Mouse (Mus musculus) MEL (cell line): ENCODE measurements at regions not wholly inside any gene's neighbourhood (a gene's known extent, or its start where the extent isn't known, plus 50 kb on each side); places are given as distances from the start of the nearest gene placed in this dataset.

Experiments
- DNase-seq: peaks from one replicate; pipeline ENCODE4 v3.0.0; 2011; ENCODE audit warnings: low read depth, low spot score
- H3K27ac ChIP-seq: 2 replicates; pipeline ENCODE4 v1.5.1; 2012; ENCODE audit warnings: low read depth, mild to moderate bottlenecking, control low read depth, low read length, moderate library complexity; ENCODE audit not compliant: control insufficient read depth
- H3K27me3 ChIP-seq, 2 experiments: fragments of 150-350 bp in 1 of 2; sonication (generic) in 1 of 2; 2 replicates each; pipeline ENCODE4 v1.6.1; 2012; ENCODE audit warnings: low read length in 2 of 2, mild to moderate bottlenecking in 2 of 2, improper control_type of control experiment in 1 of 2, moderate library complexity in 1 of 2; ENCODE audit not compliant: insufficient read depth in 2 of 2, control insufficient read depth in 1 of 2
- H3K36me3 ChIP-seq, 2 experiments: 2 replicates each; pipeline ENCODE4 v1.6.1; 2012 to 2014; ENCODE audit warnings: low read length in 2 of 2, improper control_type of control experiment in 1 of 2, inconsistent platforms in 1 of 2, mild to moderate bottlenecking in 1 of 2; ENCODE audit not compliant: insufficient read depth in 2 of 2, control insufficient read depth in 1 of 2
- H3K4me1 ChIP-seq, 2 experiments: fragments of 150-350 bp in 1 of 2; sonication (generic) in 1 of 2; 2 replicates each; pipeline ENCODE4 v1.6.1; 2012; ENCODE audit warnings: low read length in 2 of 2, improper control_type of control experiment in 1 of 2, mild to moderate bottlenecking in 1 of 2; ENCODE audit not compliant: insufficient read depth in 2 of 2, control insufficient read depth in 1 of 2
- H3K4me3 ChIP-seq, 2 experiments: fragments of 150-350 bp in 1 of 2; sonication (generic) in 1 of 2; 2 replicates each; pipeline ENCODE4 v1.5.1; 2012; ENCODE audit warnings: low read depth in 2 of 2, low read length in 2 of 2, mild to moderate bottlenecking in 2 of 2, moderate library complexity in 2 of 2, control low read depth in 1 of 2, improper control_type of control experiment in 1 of 2; ENCODE audit not compliant: control insufficient read depth in 1 of 2, insufficient read depth in 1 of 2
- H3K79me2 ChIP-seq: 2 replicates; pipeline ENCODE4 v1.6.1; 2012; ENCODE audit warnings: mild to moderate bottlenecking, low read length, moderate library complexity; ENCODE audit not compliant: control insufficient read depth, poor library complexity, insufficient read depth
- H3K9ac ChIP-seq: 2 replicates; pipeline ENCODE4 v1.6.1; 2012; ENCODE audit warnings: low read depth, mild to moderate bottlenecking, control low read depth, low read length, moderate library complexity; ENCODE audit not compliant: control insufficient read depth, poor library complexity, severe bottlenecking
- H3K9me3 ChIP-seq: fragments of 150-350 bp; sonication (generic); replicated peaks from 2 replicates; pipeline ENCODE4 v1.6.1; 2012; ENCODE audit warnings: mild to moderate bottlenecking, low read length, improper control_type of control experiment, moderate library complexity; ENCODE audit not compliant: insufficient read depth
- BHLHE40 ChIP-seq: IDR thresholded peaks from 2 replicates; pipeline ENCODE4 v1.6.1; 2012; ENCODE audit warnings: low read depth, mild to moderate bottlenecking, inconsistent platforms, low read length, improper control_type of control experiment, borderline replicate concordance
- CHD1 ChIP-seq: IDR thresholded peaks from 2 replicates; pipeline ENCODE4 v1.6.1; 2012; ENCODE audit warnings: low read depth, mild to moderate bottlenecking, inconsistent platforms, low read length, improper control_type of control experiment
- CTCF ChIP-seq, 3 experiments: IDR thresholded peaks in 2 of 3; conservative IDR thresholded peaks in 1 of 3; 2 replicates each; pipeline ENCODE4 v1.5.1; 2011 to 2012; ENCODE audit warnings: low read length in 3 of 3, low read depth in 2 of 3, mild to moderate bottlenecking in 2 of 3, improper control_type of control experiment in 1 of 3, inconsistent platforms in 1 of 3, mixed read lengths in 1 of 3, moderate library complexity in 1 of 3; ENCODE audit not compliant: control insufficient read depth in 1 of 3, insufficient read depth in 1 of 3, poor library complexity in 1 of 3, severe bottlenecking in 1 of 3
- E2F4 ChIP-seq: IDR thresholded peaks from 2 replicates; pipeline ENCODE4 v1.6.1; 2011; ENCODE audit warnings: low read depth, low read length, improper control_type of control experiment, borderline replicate concordance
- GABPA ChIP-seq: IDR thresholded peaks from 2 replicates; pipeline ENCODE4 v1.6.1; 2012; ENCODE audit warnings: low read depth, mild to moderate bottlenecking, inconsistent platforms, low read length, improper control_type of control experiment, moderate library complexity
- HCFC1 ChIP-seq: IDR thresholded peaks from 2 replicates; pipeline ENCODE4 v1.6.1; 2012; ENCODE audit warnings: low read depth, mild to moderate bottlenecking, inconsistent platforms, low read length, improper control_type of control experiment, moderate library complexity
- JUND ChIP-seq: IDR thresholded peaks from 2 replicates; pipeline ENCODE4 v1.6.1; 2011; ENCODE audit warnings: low read depth, mild to moderate bottlenecking, improper control_type of control experiment, low read length
- KAT2A ChIP-seq: conservative IDR thresholded peaks from 2 replicates; pipeline ENCODE4 v1.6.1; 2012; ENCODE audit warnings: low read depth, low read length, improper control_type of control experiment, inconsistent platforms
- MAFK ChIP-seq: IDR thresholded peaks from 2 replicates; pipeline ENCODE4 v1.6.1; 2011; ENCODE audit warnings: low read depth, mild to moderate bottlenecking, low read length, improper control_type of control experiment, borderline replicate concordance
- MAX ChIP-seq: IDR thresholded peaks from 2 replicates; pipeline ENCODE4 v1.6.1; 2011; ENCODE audit warnings: low read length, improper control_type of control experiment
- MAZ ChIP-seq: IDR thresholded peaks from 2 replicates; pipeline ENCODE4 v1.6.1; 2012; ENCODE audit warnings: low read depth, mild to moderate bottlenecking, inconsistent platforms, low read length, improper control_type of control experiment
- MEF2A ChIP-seq: IDR thresholded peaks from 2 replicates; pipeline ENCODE4 v1.6.1; 2014; ENCODE audit warnings: low read depth, mild to moderate bottlenecking, inconsistent platforms, low read length, improper control_type of control experiment; ENCODE audit not compliant: poor library complexity, insufficient replicate concordance, severe bottlenecking; ENCODE audit errors: extremely low read depth
- MYB ChIP-seq: IDR thresholded peaks from 2 replicates; pipeline ENCODE4 v1.6.1; 2011; ENCODE audit warnings: mild to moderate bottlenecking, low read depth, low read length, improper control_type of control experiment
- POLR2AphosphoS2 ChIP-seq: IDR thresholded peaks from 2 replicates; pipeline ENCODE4 v1.6.1; 2011; ENCODE audit warnings: low read length, improper control_type of control experiment
- POLR2AphosphoS5 ChIP-seq: IDR thresholded peaks from 2 replicates; pipeline ENCODE4 v1.6.1; 2012; ENCODE audit warnings: low read depth, borderline replicate concordance, mild to moderate bottlenecking, inconsistent platforms, low read length, moderate library complexity, mixed read lengths
- RCOR1 ChIP-seq: IDR thresholded peaks from 2 replicates; pipeline ENCODE4 v1.6.1; 2012; ENCODE audit warnings: low read depth, mild to moderate bottlenecking, inconsistent platforms, low read length, improper control_type of control experiment
- SIN3A ChIP-seq: IDR thresholded peaks from 2 replicates; pipeline ENCODE4 v1.6.1; 2012; ENCODE audit warnings: low read length, improper control_type of control experiment, inconsistent platforms
- SMC3 ChIP-seq: IDR thresholded peaks from 2 replicates; pipeline ENCODE4 v1.6.1; 2011; ENCODE audit warnings: low read depth, low read length, improper control_type of control experiment
- TAL1 ChIP-seq: IDR thresholded peaks from 2 replicates; pipeline ENCODE4 v1.6.1; 2012; ENCODE audit warnings: mild to moderate bottlenecking, inconsistent platforms, low read length, moderate library complexity, mixed read lengths
- TBP ChIP-seq: IDR thresholded peaks from 2 replicates; pipeline ENCODE4 v1.8.0; 2011; ENCODE audit warnings: low read depth, low read length, improper control_type of control experiment
- TCF12 ChIP-seq: IDR thresholded peaks from 2 replicates; pipeline ENCODE4 v1.6.1; 2014; ENCODE audit warnings: low read depth, mild to moderate bottlenecking, inconsistent platforms, low read length, improper control_type of control experiment, moderate library complexity
- UBTF ChIP-seq: IDR thresholded peaks from 2 replicates; pipeline ENCODE4 v1.6.1; 2012; ENCODE audit warnings: low read depth, mild to moderate bottlenecking, inconsistent platforms, low read length, improper control_type of control experiment, moderate library complexity, borderline replicate concordance; ENCODE audit not compliant: insufficient read depth
- ZC3H11A ChIP-seq: IDR thresholded peaks from 2 replicates; pipeline ENCODE4 v1.6.1; 2012; ENCODE audit warnings: low read depth, mild to moderate bottlenecking, inconsistent platforms, low read length, improper control_type of control experiment
- ZKSCAN1 ChIP-seq: IDR thresholded peaks from 2 replicates; pipeline ENCODE4 v1.6.1; 2012; ENCODE audit warnings: low read depth, mild to moderate bottlenecking, inconsistent platforms, low read length, improper control_type of control experiment, moderate library complexity
- ZNF384 ChIP-seq: IDR thresholded peaks from 2 replicates; pipeline ENCODE4 v1.6.1; 2012; ENCODE audit warnings: low read depth, mild to moderate bottlenecking, inconsistent platforms, low read length, improper control_type of control experiment

- DNase-seq = no peak
- no peaks in the 10 kb centered on the region for H3K4me1 ChIP-seq
- H3K27ac ChIP-seq = no peak overlapping the region
- no peaks in the 10 kb centered on the region for H3K36me3 ChIP-seq
- no peak overlapping the region for H3K4me3 ChIP-seq
- no peaks in the 10 kb centered on the region for H3K79me2 ChIP-seq
- no peaks in the 10 kb centered on the region for H3K27me3 ChIP-seq
- H3K9ac ChIP-seq = no peak overlapping the region
- H3K9me3 ChIP-seq = no peaks in the 10 kb centered on the region
- TF ChIP-seq RCOR1 = no peak
- no peak for TF ChIP-seq KAT2A
- no peak for TF ChIP-seq UBTF
- no peak for TF ChIP-seq BHLHE40
- no peak for TF ChIP-seq MAX
- no peak for TF ChIP-seq ZNF384
- TF ChIP-seq MEF2A = no peak
- TF ChIP-seq GABPA = no peak
- TF ChIP-seq SIN3A = no peak
- no peak for TF ChIP-seq MYB
- TF ChIP-seq TAL1 = no peak
- TF ChIP-seq HCFC1 = no peak
Observed at GRCm38 (mm10) chr8:101298571-101298970, 1486.9 kb downstream of the Cdh11 start.

- no peak overlapping the region for H3K27ac ChIP-seq
- H3K79me2 ChIP-seq = no peaks in the 10 kb centered on the region
- no peaks in the 10 kb centered on the region for H3K4me1 ChIP-seq
- TF ChIP-seq TBP = no peak
- no peak for TF ChIP-seq POLR2AphosphoS2
- TF ChIP-seq CTCF (IDR thresholded peaks at IDR 0.05 in 2 of 3, conservative IDR thresholded peaks at IDR 0.05 in 1 of 3; ENCODE audit: control insufficient read depth in 1 of 3, insufficient read depth in 1 of 3, low read depth in 2 of 3, low read length in 3 of 3, poor library complexity in 1 of 3, severe bottlenecking in 1 of 3) = no peak
- no peak for TF ChIP-seq JUND
- TF ChIP-seq MAZ = no peak
- no peak for TF ChIP-seq MAFK
- no peak for TF ChIP-seq ZKSCAN1
- TF ChIP-seq CHD1 = no peak
- TF ChIP-seq UBTF = no peak
- TF ChIP-seq SMC3 = no peak
- no peak for TF ChIP-seq TCF12
- TF ChIP-seq KAT2A = no peak
- no peak for TF ChIP-seq HCFC1
- no peak for TF ChIP-seq E2F4
- TF ChIP-seq POLR2AphosphoS5 = no peak
- TF ChIP-seq ZC3H11A = no peak
- TF ChIP-seq TAL1 = no peak
- H3K36me3 ChIP-seq = no peaks in the 10 kb centered on the region
- no peak overlapping the region for H3K9ac ChIP-seq
- H3K27me3 ChIP-seq = no peaks in the 10 kb centered on the region
- H3K4me3 ChIP-seq = no peak overlapping the region
- no peaks in the 10 kb centered on the region for H3K9me3 ChIP-seq
- DNase-seq = no peak
Observed at GRCm38 (mm10) chr8:101290031-101290430, 1495.4 kb downstream of the Cdh11 start.
